Mouse (Mus musculus): Measurements from ENCODE around the gene Acsl1. TPM values are rescaled to one million over a fixed set of nuclear protein-coding genes. Genes with fewer than 3 reads are reported as not detected.

The Acsl1 gene
- polyA plus RNA-seq, 1 experiment = 23.2 TPM

DNA sequence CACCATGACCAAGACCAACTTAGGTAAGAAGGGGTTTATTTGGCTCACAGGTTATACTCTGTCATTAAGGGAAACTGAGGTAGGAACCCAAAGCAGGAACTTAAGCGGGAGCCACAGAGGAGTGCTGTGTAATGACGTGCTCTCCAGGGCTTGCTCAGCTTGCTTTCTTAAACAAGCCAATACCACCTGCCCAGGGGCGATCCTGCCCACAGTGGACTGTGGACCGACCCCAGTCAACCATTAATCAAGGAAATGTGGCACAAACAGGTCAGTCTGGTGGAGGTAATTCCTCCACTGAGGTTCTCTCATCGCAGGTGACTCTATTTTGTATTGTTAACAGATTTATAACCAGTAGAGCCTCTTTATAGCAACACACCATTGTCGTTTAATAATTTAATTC lies 23.5 kb upstream of the Acsl1 start:
- H3K4me1 ChIP-seq (ENCODE audit: control insufficient read depth, insufficient read depth, low read length) = no peaks in the 10 kb centered on the region; the same call in 1 of the 2 replicates
- TF ChIP-seq CTCF (IDR thresholded peaks at IDR 0.05; ENCODE audit: low read depth, low read length) = no peak
- TF ChIP-seq POLR2A (IDR thresholded peaks at IDR 0.05; ENCODE audit: borderline replicate concordance, low read depth, low read length) = no peak
- H3K4me3 ChIP-seq (ENCODE audit: insufficient read depth, low read length) = no peak overlapping the region
- H3K27ac ChIP-seq (ENCODE audit: insufficient read depth, low read depth, low read length) = no peak overlapping the region

DNA sequence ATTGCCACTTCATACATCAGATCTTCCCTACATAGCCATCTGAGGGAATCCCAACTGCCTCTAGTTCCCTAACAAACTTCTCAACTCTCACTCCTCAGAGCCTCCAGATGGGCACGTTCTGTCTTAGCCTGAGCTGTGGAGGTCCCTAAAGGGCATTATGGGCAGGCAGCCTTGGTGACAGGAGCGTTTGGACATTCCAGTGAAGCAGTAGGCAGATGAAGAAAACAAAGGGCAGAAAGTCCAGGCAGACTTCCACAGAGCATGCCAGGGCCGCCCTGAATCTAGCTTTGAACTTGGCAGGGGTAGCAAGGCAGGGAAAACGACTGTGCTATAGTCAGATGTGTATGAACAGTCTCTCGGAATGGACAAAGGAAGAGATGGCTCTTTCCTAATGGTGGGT lies 22.2 kb upstream of the Acsl1 start:
- TF ChIP-seq CTCF (IDR thresholded peaks at IDR 0.05; ENCODE audit: low read depth, low read length) = no peak
- no peak for TF ChIP-seq POLR2A (IDR thresholded peaks at IDR 0.05; ENCODE audit: borderline replicate concordance, low read depth, low read length)
- no peaks in the 10 kb centered on the region; the same call in 1 of the 2 replicates for H3K4me1 ChIP-seq (ENCODE audit: control insufficient read depth, insufficient read depth, low read length)
- H3K27ac ChIP-seq (ENCODE audit: insufficient read depth, low read depth, low read length) = no peak overlapping the region
- H3K4me3 ChIP-seq (ENCODE audit: insufficient read depth, low read length) = no peak overlapping the region

DNA sequence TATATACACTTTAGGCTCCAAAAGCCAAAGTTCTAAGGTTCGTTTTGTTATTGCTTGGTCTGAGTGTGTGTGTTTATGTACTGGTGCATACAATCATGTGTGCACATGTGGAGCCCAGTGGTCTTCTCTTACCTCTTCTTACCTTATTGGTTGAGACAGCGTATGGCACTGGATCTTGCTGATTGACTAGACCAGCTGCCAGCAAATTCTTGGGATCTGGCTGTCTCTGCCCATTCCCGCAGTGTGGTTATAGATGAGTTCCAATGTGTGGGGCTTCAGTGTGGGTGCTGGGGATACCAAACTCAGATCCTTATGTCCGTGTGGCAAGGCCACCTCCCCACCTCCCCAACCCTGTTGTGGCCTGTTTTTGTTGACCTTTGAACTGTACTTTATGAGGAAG lies 21.8 kb upstream of the Acsl1 start:
- no peak overlapping the region for H3K27ac ChIP-seq (ENCODE audit: insufficient read depth, low read depth, low read length)
- H3K4me3 ChIP-seq (ENCODE audit: insufficient read depth, low read length) = no peak overlapping the region
- TF ChIP-seq CTCF (IDR thresholded peaks at IDR 0.05; ENCODE audit: low read depth, low read length) (no peak), POLR2A (IDR thresholded peaks at IDR 0.05; ENCODE audit: borderline replicate concordance, low read depth, low read length) (no peak)
- H3K4me1 ChIP-seq (ENCODE audit: control insufficient read depth, insufficient read depth, low read length) = no peaks in the 10 kb centered on the region; the same call in 1 of the 2 replicates

DNA sequence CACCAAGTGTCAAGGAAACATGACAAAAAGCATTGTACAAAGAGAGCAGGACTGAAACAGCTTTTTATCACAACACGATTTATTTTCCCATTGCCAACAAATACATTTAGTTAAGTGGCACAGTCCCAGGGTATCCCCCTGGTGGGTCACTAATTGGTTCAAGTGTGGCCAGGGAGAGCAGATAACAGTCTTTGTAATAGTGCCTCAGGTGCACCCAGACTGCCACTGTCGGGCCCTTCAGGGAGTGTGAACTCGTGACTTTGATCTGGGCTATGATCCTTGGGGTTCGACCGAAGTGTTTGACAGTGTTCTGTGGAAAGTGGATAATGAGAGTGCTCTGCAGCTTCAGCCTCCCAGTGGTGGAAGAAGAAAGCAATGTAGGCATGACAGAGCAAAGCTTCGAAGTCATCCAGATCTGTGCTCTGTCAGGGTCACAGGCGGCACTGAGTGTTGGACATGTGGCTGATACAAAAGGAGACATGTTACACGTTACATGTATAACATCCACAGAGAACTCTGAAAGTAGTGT lies 21.1 kb upstream of the Acsl1 start:
- Histone ChIP-seq H3K4me1 (ENCODE audit: control insufficient read depth, insufficient read depth, low read length) (no peaks in the 10 kb centered on the region; the same call in 1 of the 2 replicates), H3K4me3 (ENCODE audit: insufficient read depth, low read length) (no peak overlapping the region), H3K27ac (ENCODE audit: insufficient read depth, low read depth, low read length) (no peak overlapping the region)
- TF ChIP-seq POLR2A (IDR thresholded peaks at IDR 0.05; ENCODE audit: borderline replicate concordance, low read depth, low read length) (no peak), CTCF (IDR thresholded peaks at IDR 0.05; ENCODE audit: low read depth, low read length) (no peak)

DNA sequence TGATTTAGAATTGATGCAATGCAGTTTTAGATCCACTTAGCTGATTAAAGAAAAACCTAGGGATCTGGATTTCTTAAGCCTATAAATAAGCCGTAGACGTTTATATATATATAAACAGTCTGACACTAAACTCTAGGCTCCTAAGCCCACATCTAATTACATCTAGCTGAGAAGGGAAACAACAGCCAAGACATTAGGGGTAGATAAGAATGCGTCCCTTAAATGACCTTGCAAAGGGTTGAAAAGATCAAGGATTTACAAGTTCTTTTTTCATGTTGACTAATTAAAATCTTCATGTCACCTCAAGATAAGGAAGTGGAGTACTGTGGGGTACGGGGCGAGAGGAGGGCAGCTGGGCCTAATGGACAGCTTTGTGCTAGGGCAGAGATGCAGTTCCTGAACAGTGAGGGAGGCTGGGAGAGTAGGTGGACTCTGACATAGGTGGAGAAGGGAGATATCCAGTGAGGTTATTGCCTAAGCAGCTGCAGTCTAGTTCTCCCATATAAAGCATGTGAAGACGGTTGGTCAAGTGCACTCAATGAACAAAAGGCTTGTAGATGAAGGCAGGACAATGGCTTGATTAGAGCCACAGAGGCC lies 12.5 kb upstream of the Acsl1 start:
- no peak overlapping the region for H3K4me3 ChIP-seq (ENCODE audit: insufficient read depth, low read length)
- H3K27ac ChIP-seq (ENCODE audit: insufficient read depth, low read depth, low read length) = no peak overlapping the region
- TF ChIP-seq POLR2A (IDR thresholded peaks at IDR 0.05; ENCODE audit: borderline replicate concordance, low read depth, low read length) (no peak), CTCF (IDR thresholded peaks at IDR 0.05; ENCODE audit: low read depth, low read length) (no peak)
- no peaks in the 10 kb centered on the region for H3K4me1 ChIP-seq (ENCODE audit: control insufficient read depth, insufficient read depth, low read length)

DNA sequence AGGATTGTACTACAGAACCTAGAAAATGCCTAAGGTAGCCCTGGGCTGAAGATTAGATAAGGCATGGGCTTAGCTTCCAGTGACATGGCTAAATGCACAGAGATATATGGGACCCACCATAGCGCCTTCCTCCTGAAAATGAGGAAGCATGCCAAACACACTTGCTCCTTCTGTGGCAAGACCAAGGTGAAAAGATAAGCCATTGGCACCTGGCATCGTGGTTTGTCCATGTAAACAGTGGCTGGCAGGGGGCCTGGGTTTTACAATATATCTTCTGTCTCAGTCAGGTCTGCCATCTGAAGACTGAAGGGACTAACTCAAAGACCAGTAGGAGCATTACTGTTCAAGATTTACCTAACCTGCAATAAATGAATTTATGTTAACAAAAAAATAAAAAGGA lies 2.4 kb upstream of the Acsl1 start:
- H3K4me3 ChIP-seq (ENCODE audit: insufficient read depth, low read length) = no peak overlapping the region
- no peak overlapping the region for H3K27ac ChIP-seq (ENCODE audit: insufficient read depth, low read depth, low read length)
- H3K4me1 ChIP-seq (ENCODE audit: control insufficient read depth, insufficient read depth, low read length) = peaks cover 19% of the 10 kb centered on the region
- TF ChIP-seq POLR2A (IDR thresholded peaks at IDR 0.05; ENCODE audit: borderline replicate concordance, low read depth, low read length) (no peak), CTCF (IDR thresholded peaks at IDR 0.05; ENCODE audit: low read depth, low read length) (no peak)

DNA sequence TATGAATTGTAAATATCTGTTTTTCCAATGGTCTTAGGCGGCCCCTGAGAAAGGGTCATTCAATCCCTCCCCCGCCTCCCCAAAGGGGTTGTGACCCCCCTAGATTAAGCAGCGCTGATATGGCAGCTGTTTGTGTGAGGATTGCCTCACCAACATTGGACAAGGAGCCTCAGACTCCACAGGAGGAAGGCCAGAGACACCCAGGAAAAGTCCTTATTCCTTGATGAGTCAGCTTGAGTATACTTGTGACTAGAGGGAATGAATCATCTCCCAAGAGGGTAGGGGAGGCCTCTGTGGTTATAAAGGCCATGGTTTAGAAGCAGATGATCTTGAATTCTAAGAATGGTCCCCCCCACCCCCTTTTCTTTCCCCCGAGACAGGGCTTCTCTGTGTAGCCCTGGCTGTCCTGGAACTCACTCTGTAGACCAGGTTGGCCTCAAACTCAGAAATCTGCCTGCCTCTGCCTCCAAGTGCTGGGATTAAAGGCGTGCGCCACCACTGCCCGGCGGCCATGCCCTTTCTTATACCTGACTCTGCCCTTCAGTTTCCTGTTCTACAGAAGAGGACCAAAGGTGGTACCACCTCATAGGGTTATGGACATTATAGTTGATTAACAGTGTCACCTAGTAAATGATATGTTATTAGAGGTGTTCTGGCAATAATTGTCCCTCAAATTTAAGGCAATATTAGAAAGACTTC lies 1.6 kb upstream of the Acsl1 start:
- H3K4me1 ChIP-seq (ENCODE audit: control insufficient read depth, insufficient read depth, low read length) = peaks cover 19% of the 10 kb centered on the region
- H3K4me3 ChIP-seq (ENCODE audit: insufficient read depth, low read length) = no peak overlapping the region
- no peak for TF ChIP-seq POLR2A (IDR thresholded peaks at IDR 0.05; ENCODE audit: borderline replicate concordance, low read depth, low read length)
- no peak for TF ChIP-seq CTCF (IDR thresholded peaks at IDR 0.05; ENCODE audit: low read depth, low read length)
- no peak overlapping the region for H3K27ac ChIP-seq (ENCODE audit: insufficient read depth, low read depth, low read length)

DNA sequence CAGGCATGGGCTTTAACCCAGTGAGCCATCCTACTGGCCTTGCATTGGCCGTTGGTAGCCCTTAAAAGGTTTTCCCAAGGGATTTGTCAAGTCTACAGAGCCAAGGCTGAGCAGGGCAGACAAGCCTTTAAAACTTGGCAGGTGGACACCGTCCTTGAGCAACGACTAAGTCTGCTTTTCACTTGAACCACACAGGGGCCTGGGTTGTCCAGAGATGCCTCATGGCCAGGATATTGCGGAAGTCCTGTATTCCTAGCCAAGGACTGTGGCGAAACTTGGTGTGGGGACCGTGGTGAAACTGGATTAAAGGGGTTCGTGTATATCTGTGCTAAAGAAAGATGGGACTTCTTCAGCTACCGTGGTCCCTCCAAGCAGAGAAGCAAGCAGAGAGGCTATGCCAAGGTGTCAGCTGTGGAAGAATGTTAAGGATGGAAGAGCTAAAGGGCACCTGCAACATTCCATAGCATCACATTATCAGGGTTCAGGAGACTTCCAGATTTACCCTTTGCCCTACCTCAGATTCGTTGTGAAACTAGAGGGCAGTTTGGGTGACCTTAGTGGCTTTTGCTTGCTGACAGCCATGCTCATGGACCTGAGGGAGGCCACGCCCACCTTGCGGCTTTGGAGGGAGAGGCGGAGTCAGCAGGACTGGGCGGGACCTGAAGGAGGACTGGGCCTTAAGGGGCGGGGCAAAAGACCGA lies 596 bp upstream of the Acsl1 start:
- H3K4me3 ChIP-seq (ENCODE audit: insufficient read depth, low read length) = peak overlapping the region; percentile 19; the same call in 1 of the 2 replicates
- TF ChIP-seq POLR2A (IDR thresholded peaks at IDR 0.05; ENCODE audit: borderline replicate concordance, low read depth, low read length) (no peak), CTCF (IDR thresholded peaks at IDR 0.05; ENCODE audit: low read depth, low read length) (no peak)
- H3K27ac ChIP-seq (ENCODE audit: insufficient read depth, low read depth, low read length) = no peak overlapping the region
- H3K4me1 ChIP-seq (ENCODE audit: control insufficient read depth, insufficient read depth, low read length) = peaks cover 19% of the 10 kb centered on the region

DNA sequence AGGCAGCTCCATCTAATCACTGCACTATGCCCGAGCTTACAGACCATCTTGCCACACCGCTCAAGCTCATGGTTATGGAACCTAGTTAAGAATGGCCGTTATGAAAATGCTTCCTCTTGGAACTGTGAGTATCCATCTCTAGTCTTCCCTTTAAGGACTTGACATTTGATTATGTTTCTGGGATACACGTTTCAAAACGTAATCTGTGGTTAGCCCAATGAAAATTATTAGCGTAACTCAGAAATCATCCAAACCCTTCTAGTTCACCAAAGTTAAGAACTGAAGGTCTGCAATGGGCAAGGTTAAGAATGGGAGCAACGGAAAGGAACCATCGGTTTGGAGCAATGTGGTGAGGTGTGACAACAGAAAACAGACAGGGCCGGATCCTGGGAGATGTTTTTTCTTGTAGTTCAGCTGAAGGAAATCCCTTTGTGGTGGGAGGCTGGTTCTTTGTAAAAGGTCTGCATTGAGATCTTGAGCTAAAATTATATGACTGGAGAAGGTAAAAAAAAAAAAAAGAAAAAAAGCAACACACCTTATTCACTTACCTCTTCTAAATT lies 1.2 kb downstream of the Acsl1 start:
- peaks cover 19% of the 10 kb centered on the region for H3K4me1 ChIP-seq (ENCODE audit: control insufficient read depth, insufficient read depth, low read length)
- H3K4me3 ChIP-seq (ENCODE audit: insufficient read depth, low read length) = peak overlapping the region; percentile 96
- TF ChIP-seq POLR2A (IDR thresholded peaks at IDR 0.05; ENCODE audit: borderline replicate concordance, low read depth, low read length) (no peak), CTCF (IDR thresholded peaks at IDR 0.05; ENCODE audit: low read depth, low read length) (no peak)
- no peak overlapping the region for H3K27ac ChIP-seq (ENCODE audit: insufficient read depth, low read depth, low read length)

Measured in bone marrow macrophage, adult 2 months (primary cell).